Mouse (Mus musculus): ENCODE measurements at regions not wholly inside any gene's neighbourhood (a gene's known extent, or its start where the extent isn't known, plus 50 kb on each side); places are given as distances from the start of the nearest gene placed in this dataset.

GRCm38 (mm10) chr16:76914311-76914710 is 99.2 kb upstream of the Usp25 start:
- peaks cover 77% of the 10 kb centered on the region for H3K9me3 ChIP-seq (ENCODE audit: low read length)
- TF ChIP-seq CTCF (conservative IDR thresholded peaks at IDR 0.05; ENCODE audit: low read length) (no peak), POU5F1 (IDR thresholded peaks at IDR 0.05; ENCODE audit: borderline replicate concordance, low read length) (no peak), NANOG (IDR thresholded peaks at IDR 0.05; ENCODE audit: borderline replicate concordance, low read length) (no peak)
- no peaks in the 10 kb centered on the region for H3K4me1 ChIP-seq (replicated peaks; ENCODE audit: low read depth, low read length)
- no peaks in the 10 kb centered on the region for H3K27me3 ChIP-seq (ENCODE audit: insufficient read depth, low read length)
- H3K4me3 ChIP-seq (replicated peaks; ENCODE audit: low read length): no peak overlapping the region
- H3K36me3 ChIP-seq (ENCODE audit: insufficient read depth, low read length): no peaks in the 10 kb centered on the region

DNA sequence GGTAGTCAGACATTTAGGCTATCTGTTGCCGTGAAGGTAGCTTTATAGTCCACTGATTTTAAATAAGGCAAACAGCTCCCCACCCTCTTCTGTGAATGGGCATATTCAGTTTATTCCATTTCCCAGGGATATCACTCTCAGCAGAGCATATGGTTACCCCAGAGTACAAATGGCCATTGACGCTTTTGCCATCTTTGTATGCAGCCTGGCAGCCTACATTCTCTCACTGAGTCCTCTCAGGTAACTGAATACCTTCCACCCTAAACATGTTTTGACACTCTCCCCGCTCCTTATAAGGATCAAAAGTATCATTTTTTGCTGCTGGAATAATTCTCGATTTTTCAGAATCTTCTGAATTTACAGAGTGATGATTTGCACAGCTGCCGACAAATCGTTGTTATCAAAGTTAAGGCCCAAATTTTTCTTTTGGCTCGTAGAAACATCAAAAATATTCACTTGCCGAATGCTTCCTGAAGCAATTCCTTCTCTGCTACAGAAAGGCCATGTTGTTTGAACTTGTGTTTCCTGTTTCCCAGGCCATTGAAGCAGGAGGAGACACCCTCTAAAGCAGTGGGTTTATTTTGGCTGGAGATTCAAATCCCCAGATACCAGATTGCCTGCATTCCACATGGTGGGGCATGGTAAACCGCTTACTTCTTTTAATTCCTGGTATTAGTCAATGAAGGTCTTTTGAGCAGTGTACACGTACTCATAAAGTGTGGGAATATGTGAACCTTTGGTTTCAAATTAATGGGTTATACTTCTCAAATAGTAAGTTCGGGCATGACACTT is 108.1 kb upstream of the Usp25 start:
- Histone ChIP-seq H3K4me3 (replicated peaks; ENCODE audit: low read length) (no peak overlapping the region), H3K36me3 (ENCODE audit: insufficient read depth, low read length) (no peaks in the 10 kb centered on the region), H3K9me3 (ENCODE audit: low read length) (peaks cover 10% of the 10 kb centered on the region; the same call in 1 of the 2 replicates), H3K4me1 (replicated peaks; ENCODE audit: low read depth, low read length) (no peaks in the 10 kb centered on the region), H3K27me3 (ENCODE audit: insufficient read depth, low read length) (no peaks in the 10 kb centered on the region)
- no peak for TF ChIP-seq POU5F1 (IDR thresholded peaks at IDR 0.05; ENCODE audit: borderline replicate concordance, low read length)
- no peak for TF ChIP-seq CTCF (conservative IDR thresholded peaks at IDR 0.05; ENCODE audit: low read length)
- no peak for TF ChIP-seq NANOG (IDR thresholded peaks at IDR 0.05; ENCODE audit: borderline replicate concordance, low read length)

GRCm38 (mm10) chr16:76899083-76899482 is 114.4 kb upstream of the Usp25 start:
- TF ChIP-seq NANOG (IDR thresholded peaks at IDR 0.05; ENCODE audit: borderline replicate concordance, low read length) (no peak), POU5F1 (IDR thresholded peaks at IDR 0.05; ENCODE audit: borderline replicate concordance, low read length) (no peak), CTCF (conservative IDR thresholded peaks at IDR 0.05; ENCODE audit: low read length) (peak; percentile 33)
- Histone ChIP-seq H3K27me3 (ENCODE audit: insufficient read depth, low read length) (no peaks in the 10 kb centered on the region), H3K4me3 (replicated peaks; ENCODE audit: low read length) (no peak overlapping the region), H3K36me3 (ENCODE audit: insufficient read depth, low read length) (no peaks in the 10 kb centered on the region), H3K4me1 (replicated peaks; ENCODE audit: low read depth, low read length) (no peaks in the 10 kb centered on the region), H3K9me3 (ENCODE audit: low read length) (no peaks in the 10 kb centered on the region)

- Histone ChIP-seq H3K9me3 (ENCODE audit: low read length) (no peaks in the 10 kb centered on the region), H3K36me3 (ENCODE audit: insufficient read depth, low read length) (no peaks in the 10 kb centered on the region), H3K27me3 (ENCODE audit: insufficient read depth, low read length) (no peaks in the 10 kb centered on the region), H3K4me1 (replicated peaks; ENCODE audit: low read depth, low read length) (no peaks in the 10 kb centered on the region), H3K4me3 (replicated peaks; ENCODE audit: low read length) (no peak overlapping the region)
- TF ChIP-seq POU5F1 (IDR thresholded peaks at IDR 0.05; ENCODE audit: borderline replicate concordance, low read length): no peak
- TF ChIP-seq NANOG (IDR thresholded peaks at IDR 0.05; ENCODE audit: borderline replicate concordance, low read length): no peak
- TF ChIP-seq CTCF (conservative IDR thresholded peaks at IDR 0.05; ENCODE audit: low read length): no peak
Measured at GRCm38 (mm10) chr16:76896305-76896704, 117.2 kb upstream of the Usp25 start.

GRCm38 (mm10) chr16:76895781-76896180 is 117.7 kb upstream of the Usp25 start:
- H3K4me3 ChIP-seq (replicated peaks; ENCODE audit: low read length): no peak overlapping the region
- no peaks in the 10 kb centered on the region for H3K9me3 ChIP-seq (ENCODE audit: low read length)
- no peak for TF ChIP-seq NANOG (IDR thresholded peaks at IDR 0.05; ENCODE audit: borderline replicate concordance, low read length)
- TF ChIP-seq POU5F1 (IDR thresholded peaks at IDR 0.05; ENCODE audit: borderline replicate concordance, low read length): no peak
- no peak for TF ChIP-seq CTCF (conservative IDR thresholded peaks at IDR 0.05; ENCODE audit: low read length)
- H3K27me3 ChIP-seq (ENCODE audit: insufficient read depth, low read length): no peaks in the 10 kb centered on the region
- no peaks in the 10 kb centered on the region for H3K4me1 ChIP-seq (replicated peaks; ENCODE audit: low read depth, low read length)
- no peaks in the 10 kb centered on the region for H3K36me3 ChIP-seq (ENCODE audit: insufficient read depth, low read length)

DNA sequence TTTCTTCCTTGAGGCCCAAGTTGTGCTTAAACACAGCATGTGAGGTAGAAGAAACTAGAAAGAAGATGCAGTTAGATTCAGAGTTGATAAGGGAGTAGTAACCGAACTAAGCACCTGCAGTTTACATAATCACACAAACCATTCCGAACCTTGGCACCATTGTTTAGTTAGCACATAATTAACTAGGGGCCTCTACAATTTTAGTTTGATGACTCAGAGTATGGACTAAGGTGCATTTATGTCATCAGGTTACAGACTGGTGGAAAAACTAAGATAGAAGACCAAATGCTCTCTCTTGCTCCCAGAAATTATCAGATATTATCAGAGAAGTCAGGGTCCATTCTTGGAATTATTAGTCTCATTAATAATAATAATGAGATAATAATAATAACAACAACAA is 134.9 kb upstream of the Usp25 start:
- H3K36me3 ChIP-seq (ENCODE audit: insufficient read depth, low read length): no peaks in the 10 kb centered on the region
- H3K4me3 ChIP-seq (replicated peaks; ENCODE audit: low read length): no peak overlapping the region
- H3K27me3 ChIP-seq (ENCODE audit: insufficient read depth, low read length): no peaks in the 10 kb centered on the region
- no peaks in the 10 kb centered on the region for H3K4me1 ChIP-seq (replicated peaks; ENCODE audit: low read depth, low read length)
- H3K9me3 ChIP-seq (ENCODE audit: low read length): no peaks in the 10 kb centered on the region
- TF ChIP-seq POU5F1 (IDR thresholded peaks at IDR 0.05; ENCODE audit: borderline replicate concordance, low read length) (no peak), NANOG (IDR thresholded peaks at IDR 0.05; ENCODE audit: borderline replicate concordance, low read length) (no peak), CTCF (conservative IDR thresholded peaks at IDR 0.05; ENCODE audit: low read length) (no peak)

GRCm38 (mm10) chr16:76875397-76876018 is 138.0 kb upstream of the Usp25 start:
- no peaks in the 10 kb centered on the region for H3K36me3 ChIP-seq (ENCODE audit: insufficient read depth, low read length)
- no peaks in the 10 kb centered on the region for H3K27me3 ChIP-seq (ENCODE audit: insufficient read depth, low read length)
- no peaks in the 10 kb centered on the region for H3K4me1 ChIP-seq (replicated peaks; ENCODE audit: low read depth, low read length)
- no peak overlapping the region for H3K4me3 ChIP-seq (replicated peaks; ENCODE audit: low read length)
- no peaks in the 10 kb centered on the region for H3K9me3 ChIP-seq (ENCODE audit: low read length)
- no peak for TF ChIP-seq NANOG (IDR thresholded peaks at IDR 0.05; ENCODE audit: borderline replicate concordance, low read length)
- TF ChIP-seq CTCF (conservative IDR thresholded peaks at IDR 0.05; ENCODE audit: low read length): no peak
- no peak for TF ChIP-seq POU5F1 (IDR thresholded peaks at IDR 0.05; ENCODE audit: borderline replicate concordance, low read length)

DNA sequence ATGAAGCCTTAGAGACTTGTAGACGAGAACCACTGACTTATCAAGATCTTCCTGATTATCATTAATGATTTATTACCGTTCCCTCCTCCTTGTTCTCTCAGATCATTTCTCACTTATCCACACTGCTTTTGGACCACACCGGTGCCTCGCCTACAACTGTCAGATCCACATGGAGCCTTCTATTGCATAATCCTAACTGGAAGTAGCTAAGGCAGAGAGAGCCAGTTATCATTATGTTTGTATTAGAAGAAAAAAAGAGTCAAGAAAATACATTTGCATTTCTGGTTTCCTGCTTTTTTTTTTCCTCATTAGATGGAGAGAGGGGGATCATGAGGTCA is 147.1 kb upstream of the Usp25 start:
- no peaks in the 10 kb centered on the region for H3K9me3 ChIP-seq (ENCODE audit: low read length)
- H3K4me3 ChIP-seq (replicated peaks; ENCODE audit: low read length): no peak overlapping the region
- H3K36me3 ChIP-seq (ENCODE audit: insufficient read depth, low read length): no peaks in the 10 kb centered on the region
- no peaks in the 10 kb centered on the region for H3K27me3 ChIP-seq (ENCODE audit: insufficient read depth, low read length)
- no peak for TF ChIP-seq POU5F1 (IDR thresholded peaks at IDR 0.05; ENCODE audit: borderline replicate concordance, low read length)
- no peaks in the 10 kb centered on the region for H3K4me1 ChIP-seq (replicated peaks; ENCODE audit: low read depth, low read length)

Data from E14TG2a.4 (cell line).